Mouse (Mus musculus): Measurements from ENCODE around the gene Lrrc8d. TPM values are rescaled to one million over a fixed set of nuclear protein-coding genes. Genes with fewer than 3 reads are reported as not detected.
A peak's percentile ranks its signal among the peaks of the same experiment; 100 is the strongest.

Gene Lrrc8d
- polyA plus RNA-seq, 1 experiment from 2014 or later: 33.4 TPM

GRCm38 (mm10) chr5:105698694-105699093 lies 1.1 kb upstream of the Lrrc8d start:
- peak overlapping the region; percentile 90 for H3K4me2 ChIP-seq (replicated peaks; ENCODE audit: low read depth, low read length)
- peak overlapping the region; percentile 88 for H3K4me3 ChIP-seq (ENCODE audit: low read length)
- 10% methylated on average over 7 of the region's 7 CpGs for WGBS
- H3K27me3 ChIP-seq (ENCODE audit: insufficient read depth, low read length): no peaks in the 10 kb centered on the region
- no peaks in the 10 kb centered on the region for H3K36me3 ChIP-seq (ENCODE audit: insufficient read depth, low read length)
- peak overlapping the region; percentile 98 for H3K27ac ChIP-seq (ENCODE audit: low read length)
- H3K4me1 ChIP-seq (ENCODE audit: insufficient read depth, low read length): peaks cover 40% of the 10 kb centered on the region
- H3K9me3 ChIP-seq (ENCODE audit: low read length): no peaks in the 10 kb centered on the region
- ATAC-seq (ENCODE audit: low FRiP score, low TSS enrichment): peak; percentile 31; the same call in 1 of the 2 replicates
- H3K9ac ChIP-seq (replicated peaks; ENCODE audit: low read length): peak overlapping the region; percentile 97

- peak overlapping the region; percentile 98 for H3K27ac ChIP-seq (ENCODE audit: low read length)
- H3K4me3 ChIP-seq (ENCODE audit: low read length): peak overlapping the region; percentile 88
- H3K4me2 ChIP-seq (replicated peaks; ENCODE audit: low read depth, low read length): peak overlapping the region; percentile 90
- ATAC-seq (ENCODE audit: low FRiP score, low TSS enrichment): peak; percentile 58
- H3K9ac ChIP-seq (replicated peaks; ENCODE audit: low read length): peak overlapping the region; percentile 97
- 0 out of 2 replicates have a peak, but pooled peaks cover 5% of the 10 kb centered on the region for H3K36me3 ChIP-seq (ENCODE audit: insufficient read depth, low read length)
- no peaks in the 10 kb centered on the region for H3K9me3 ChIP-seq (ENCODE audit: low read length)
- under 1% methylated on average over 81 of the region's 101 CpGs for WGBS
- no peaks in the 10 kb centered on the region for H3K27me3 ChIP-seq (ENCODE audit: insufficient read depth, low read length)
- peaks cover 50% of the 10 kb centered on the region for H3K4me1 ChIP-seq (ENCODE audit: insufficient read depth, low read length)
Observed at GRCm38 (mm10) chr5:105700070-105700851, 492 bp downstream of the Lrrc8d start.

DNA sequence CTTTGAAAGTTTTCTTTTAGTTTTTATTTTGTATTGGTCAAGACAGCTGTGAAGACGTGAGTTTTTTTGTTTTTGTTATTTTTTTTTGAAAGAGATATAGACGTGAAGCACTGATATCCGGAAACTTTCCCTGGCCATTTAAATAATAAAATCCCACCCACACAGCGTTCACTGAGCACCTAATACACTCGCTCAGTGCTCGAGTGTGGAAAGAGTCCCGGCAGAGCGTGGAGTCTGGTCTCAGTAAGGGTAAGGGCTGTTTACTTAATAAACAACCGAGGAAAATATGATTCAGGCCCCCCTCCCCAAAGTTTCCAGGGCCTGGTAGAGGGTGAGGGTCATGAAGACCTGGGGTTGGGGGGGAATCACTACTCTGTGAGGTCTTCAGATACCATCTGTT lies 1.6 kb downstream of the Lrrc8d start:
- H3K27me3 ChIP-seq (ENCODE audit: insufficient read depth, low read length): no peaks in the 10 kb centered on the region
- 0 out of 2 replicates have a peak, but pooled peaks cover 5% of the 10 kb centered on the region for H3K36me3 ChIP-seq (ENCODE audit: insufficient read depth, low read length)
- H3K4me3 ChIP-seq (ENCODE audit: low read length): peak overlapping the region; percentile 88
- peak overlapping the region; percentile 90 for H3K4me2 ChIP-seq (replicated peaks; ENCODE audit: low read depth, low read length)
- 22% methylated on average over 9 of the region's 9 CpGs for WGBS
- H3K9ac ChIP-seq (replicated peaks; ENCODE audit: low read length): peak overlapping the region; percentile 97
- peak overlapping the region; percentile 98 for H3K27ac ChIP-seq (ENCODE audit: low read length)
- no peak for ATAC-seq (ENCODE audit: low FRiP score, low TSS enrichment)
- H3K9me3 ChIP-seq (ENCODE audit: low read length): no peaks in the 10 kb centered on the region
- H3K4me1 ChIP-seq (ENCODE audit: insufficient read depth, low read length): peaks cover 51% of the 10 kb centered on the region

GRCm38 (mm10) chr5:105701844-105702243 lies 2.1 kb downstream of the Lrrc8d start:
- Histone ChIP-seq H3K9me3 (ENCODE audit: low read length) (no peaks in the 10 kb centered on the region), H3K4me1 (ENCODE audit: insufficient read depth, low read length) (peaks cover 56% of the 10 kb centered on the region), H3K4me3 (ENCODE audit: low read length) (peak overlapping the region; percentile 88), H3K36me3 (ENCODE audit: insufficient read depth, low read length) (0 out of 2 replicates have a peak, but pooled peaks cover 5% of the 10 kb centered on the region), H3K27ac (ENCODE audit: low read length) (no peak overlapping the region), H3K27me3 (ENCODE audit: insufficient read depth, low read length) (no peaks in the 10 kb centered on the region), H3K9ac (replicated peaks; ENCODE audit: low read length) (peak overlapping the region; percentile 97), H3K4me2 (replicated peaks; ENCODE audit: low read depth, low read length) (peak overlapping the region; percentile 90)
- ATAC-seq (ENCODE audit: low FRiP score, low TSS enrichment): no peak
- WGBS: 29% methylated on average over 8 of the region's 8 CpGs

DNA sequence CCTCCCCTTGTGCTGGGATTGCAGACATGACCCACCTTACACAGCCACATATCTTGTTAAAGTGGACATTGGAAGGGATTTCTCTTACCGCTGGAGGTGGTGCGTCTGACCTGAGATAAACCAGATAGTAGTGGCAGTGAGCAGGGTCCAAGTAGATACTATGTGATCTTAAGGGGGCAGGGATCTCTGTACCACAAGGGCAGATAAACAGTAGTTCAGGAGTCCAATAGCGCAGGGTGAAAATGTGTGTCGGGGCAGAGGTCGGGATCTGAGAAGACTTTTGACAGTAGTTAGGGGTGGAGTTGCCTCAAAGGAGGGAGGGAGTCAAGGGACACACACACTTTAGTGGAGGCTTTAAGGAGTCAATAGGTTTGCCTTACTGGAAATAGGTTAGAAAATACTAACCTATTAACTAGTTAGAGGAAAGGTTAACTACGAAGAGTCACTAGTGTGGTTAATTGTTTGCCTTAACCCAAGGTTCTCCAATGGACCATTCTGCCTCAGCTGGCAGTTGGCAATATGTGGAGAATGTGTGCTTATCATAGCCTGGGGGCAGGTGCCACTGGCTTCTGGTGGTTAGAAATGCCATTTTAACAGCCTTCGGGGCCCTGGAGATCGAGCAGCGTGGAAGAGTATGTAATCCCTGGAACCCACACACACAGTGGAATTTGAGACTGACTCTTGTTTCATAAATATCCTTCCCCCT lies 3.0 kb downstream of the Lrrc8d start:
- no peak for ATAC-seq (ENCODE audit: low FRiP score, low TSS enrichment)
- H3K4me3 ChIP-seq (ENCODE audit: low read length): 0 out of 2 replicates have a peak overlapping the region, but pooled peaks have one; percentile 8
- 0 out of 2 replicates have a peak, but pooled peaks cover 5% of the 10 kb centered on the region for H3K36me3 ChIP-seq (ENCODE audit: insufficient read depth, low read length)
- peaks cover 56% of the 10 kb centered on the region for H3K4me1 ChIP-seq (ENCODE audit: insufficient read depth, low read length)
- no peak overlapping the region for H3K9ac ChIP-seq (replicated peaks; ENCODE audit: low read length)
- no peaks in the 10 kb centered on the region for H3K9me3 ChIP-seq (ENCODE audit: low read length)
- H3K4me2 ChIP-seq (replicated peaks; ENCODE audit: low read depth, low read length): peak overlapping the region; percentile 37
- 64% methylated on average over 9 of the region's 9 CpGs for WGBS
- H3K27ac ChIP-seq (ENCODE audit: low read length): peak overlapping the region; percentile 39
- H3K27me3 ChIP-seq (ENCODE audit: insufficient read depth, low read length): no peaks in the 10 kb centered on the region

GRCm38 (mm10) chr5:105703286-105703655 lies 3.5 kb downstream of the Lrrc8d start:
- H3K4me1 ChIP-seq (ENCODE audit: insufficient read depth, low read length): peaks cover 56% of the 10 kb centered on the region
- H3K4me3 ChIP-seq (ENCODE audit: low read length): no peak overlapping the region
- no peak overlapping the region; the same call in 1 of the 2 replicates for H3K4me2 ChIP-seq (replicated peaks; ENCODE audit: low read depth, low read length)
- no peak for ATAC-seq (ENCODE audit: low FRiP score, low TSS enrichment)
- H3K36me3 ChIP-seq (ENCODE audit: insufficient read depth, low read length): 0 out of 2 replicates have a peak, but pooled peaks cover 5% of the 10 kb centered on the region
- H3K9me3 ChIP-seq (ENCODE audit: low read length): no peaks in the 10 kb centered on the region
- H3K27ac ChIP-seq (ENCODE audit: low read length): peak overlapping the region; percentile 39
- H3K9ac ChIP-seq (replicated peaks; ENCODE audit: low read length): no peak overlapping the region
- H3K27me3 ChIP-seq (ENCODE audit: insufficient read depth, low read length): no peaks in the 10 kb centered on the region
- 86% methylated on average over 11 of the region's 11 CpGs for WGBS

- Histone ChIP-seq H3K9me3 (ENCODE audit: low read length) (no peaks in the 10 kb centered on the region), H3K4me3 (ENCODE audit: low read length) (no peak overlapping the region), H3K27me3 (ENCODE audit: insufficient read depth, low read length) (no peaks in the 10 kb centered on the region), H3K4me2 (replicated peaks; ENCODE audit: low read depth, low read length) (no peak overlapping the region), H3K27ac (ENCODE audit: low read length) (no peak overlapping the region), H3K9ac (replicated peaks; ENCODE audit: low read length) (no peak overlapping the region), H3K36me3 (ENCODE audit: insufficient read depth, low read length) (0 out of 2 replicates have a peak, but pooled peaks cover 5% of the 10 kb centered on the region), H3K4me1 (ENCODE audit: insufficient read depth, low read length) (peaks cover 46% of the 10 kb centered on the region)
- ATAC-seq (ENCODE audit: low FRiP score, low TSS enrichment): no peak
- WGBS: 46% methylated on average over 9 of the region's 9 CpGs
Observed at GRCm38 (mm10) chr5:105704573-105704972, 4.8 kb downstream of the Lrrc8d start.

GRCm38 (mm10) chr5:105706635-105707034 lies 6.9 kb downstream of the Lrrc8d start:
- Histone ChIP-seq H3K9me3 (ENCODE audit: low read length) (no peaks in the 10 kb centered on the region), H3K27me3 (ENCODE audit: insufficient read depth, low read length) (no peaks in the 10 kb centered on the region), H3K4me2 (replicated peaks; ENCODE audit: low read depth, low read length) (no peak overlapping the region), H3K4me3 (ENCODE audit: low read length) (no peak overlapping the region), H3K27ac (ENCODE audit: low read length) (no peak overlapping the region), H3K36me3 (ENCODE audit: insufficient read depth, low read length) (0 out of 2 replicates have a peak, but pooled peaks cover 5% of the 10 kb centered on the region), H3K9ac (replicated peaks; ENCODE audit: low read length) (no peak overlapping the region), H3K4me1 (ENCODE audit: insufficient read depth, low read length) (peaks cover 41% of the 10 kb centered on the region)
- ATAC-seq (ENCODE audit: low FRiP score, low TSS enrichment): no peak
- WGBS: 53% methylated on average over 11 of the region's 11 CpGs

DNA sequence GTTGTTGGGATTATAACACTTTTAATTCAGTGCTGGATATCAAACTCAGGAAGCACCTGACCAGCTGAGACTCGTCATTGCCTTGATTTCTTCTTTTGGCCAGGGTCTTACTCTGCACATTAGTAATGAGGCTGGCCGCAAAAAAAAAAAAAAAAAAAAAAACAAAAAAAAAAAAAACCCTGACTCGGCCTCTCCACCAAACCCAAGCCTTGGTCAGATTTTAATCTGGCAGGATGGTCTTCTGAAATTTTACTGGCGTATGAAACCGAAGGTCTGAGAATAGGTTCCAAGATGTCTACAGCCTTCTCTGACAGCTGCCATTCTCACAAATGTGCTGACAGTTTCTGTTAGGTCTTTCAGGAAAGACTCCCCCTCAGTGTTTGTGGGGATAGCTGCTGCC lies 8.5 kb downstream of the Lrrc8d start:
- no peaks in the 10 kb centered on the region for H3K27me3 ChIP-seq (ENCODE audit: insufficient read depth, low read length)
- H3K9me3 ChIP-seq (ENCODE audit: low read length): no peaks in the 10 kb centered on the region
- no peak overlapping the region for H3K4me2 ChIP-seq (replicated peaks; ENCODE audit: low read depth, low read length)
- WGBS: 76% methylated on average over 5 of the region's 5 CpGs
- H3K36me3 ChIP-seq (ENCODE audit: insufficient read depth, low read length): 0 out of 2 replicates have a peak, but pooled peaks cover 5% of the 10 kb centered on the region
- peaks cover 28% of the 10 kb centered on the region for H3K4me1 ChIP-seq (ENCODE audit: insufficient read depth, low read length)
- no peak overlapping the region for H3K9ac ChIP-seq (replicated peaks; ENCODE audit: low read length)
- H3K4me3 ChIP-seq (ENCODE audit: low read length): no peak overlapping the region
- H3K27ac ChIP-seq (ENCODE audit: low read length): no peak overlapping the region
- ATAC-seq (ENCODE audit: low FRiP score, low TSS enrichment): no peak
